Mouse (Mus musculus): ENCODE measurements around the gene Exosc6.

DNA sequence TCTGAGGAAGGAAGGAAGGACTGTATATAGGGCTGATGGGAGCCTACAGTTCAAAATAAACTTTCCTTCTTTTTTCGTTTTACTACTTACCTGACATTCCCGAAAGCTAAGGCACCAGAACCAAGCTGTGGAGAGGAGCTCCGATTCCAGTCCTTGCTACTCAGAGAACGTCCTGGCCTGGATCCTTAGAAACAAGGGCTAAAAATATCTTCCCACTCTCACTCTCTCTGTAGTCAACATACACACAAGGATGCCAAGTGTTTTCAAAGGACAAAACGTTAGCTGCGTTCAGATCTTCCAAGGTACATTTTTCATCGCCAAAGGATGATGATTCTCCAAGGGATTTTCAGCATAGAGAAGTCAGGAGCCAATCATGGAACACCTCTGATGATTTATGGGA lies 35.6 kb downstream of the Exosc6 start:
- no peak for TF ChIP-seq FLI1 (IDR thresholded peaks at IDR 0.05; ENCODE audit: low read length)
- no peak for TF ChIP-seq GATA1 (IDR thresholded peaks at IDR 0.05; ENCODE audit: borderline replicate concordance, low read length)

All from megakaryocyte, embryonic 14.5 days (primary cell).